In the genomic region with DNA sequence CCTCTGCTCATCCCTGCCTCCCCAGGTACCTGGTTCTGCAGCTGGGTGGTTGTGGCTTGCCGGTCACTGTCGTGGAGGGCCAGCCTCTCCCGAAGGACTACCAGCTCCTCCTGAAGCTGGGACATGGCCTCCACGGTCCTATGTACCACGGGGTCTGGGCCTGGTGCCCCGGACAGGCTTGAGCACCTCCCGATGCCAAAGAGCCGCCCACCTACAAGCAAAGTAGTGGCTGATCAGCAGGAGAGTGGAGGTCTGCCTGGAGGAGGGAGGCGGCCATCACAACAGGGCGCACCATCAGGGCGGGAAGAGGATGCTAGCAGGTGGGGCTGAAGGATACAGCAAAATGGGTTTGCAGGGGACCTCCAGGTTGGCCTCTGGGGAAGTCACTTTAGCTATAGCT, we compare ENCODE assay signal across 21 mouse cellular contexts. TPM values are rescaled to one million over a fixed set of nuclear protein-coding genes. Genes with fewer than 3 reads are reported as not detected.
A peak's percentile ranks its signal among the peaks of the same experiment; 100 is the strongest.
DNase-seq lines count a peak whose midpoint lies in the region; ATAC-seq lines count a peak whose summit lies in the region.
"Had no signal": no experiment of that assay in that cellular context is flagged by ENCODE, and none has a peak within 500 bp of the region (broad histone marks: within the 10 kb centered on the region; RNA-seq: fewer than 3 reads in every experiment).

No protein-coding gene starts in this region.

- peaks cover 32% of the 10 kb centered on the region for H3K36me3 ChIP-seq in heart, embryonic 10.5 days
- peaks cover 20% of the 10 kb centered on the region for H3K36me3 ChIP-seq in kidney, embryonic 16.5 days (ENCODE audit: insufficient read depth, low read length)
- H3K36me3 ChIP-seq in kidney, embryonic 14.5 days (ENCODE audit: control insufficient read depth, insufficient read depth, low read length) = peaks cover 4% of the 10 kb centered on the region
- H3K36me3 ChIP-seq in midbrain, embryonic 10.5 days = no peaks in the 10 kb centered on the region
- H3K36me3 ChIP-seq in midbrain, embryonic 13.5 days = no peaks in the 10 kb centered on the region
- H3K36me3 ChIP-seq: G1E had no signal

- intact Hi-C loops in heart, postnatal 10 days (cut with DNase I) = no loop called here

- H3K4me2 ChIP-seq in kidney, embryonic 16.5 days (replicated peaks; ENCODE audit: low read depth, low read length) = no peak overlapping the region
- no peak overlapping the region for H3K4me2 ChIP-seq in kidney, embryonic 14.5 days (replicated peaks; ENCODE audit: low read depth, low read length)
- no peak overlapping the region for H3K4me2 ChIP-seq in midbrain, embryonic 13.5 days (replicated peaks)

- no peaks in the 10 kb centered on the region for H3K27me3 ChIP-seq in heart, embryonic 10.5 days (ENCODE audit: insufficient read depth, poor library complexity, severe bottlenecking)
- H3K27me3 ChIP-seq in kidney, embryonic 16.5 days (ENCODE audit: insufficient read depth, low read length) = no peaks in the 10 kb centered on the region
- no peaks in the 10 kb centered on the region for H3K27me3 ChIP-seq in kidney, embryonic 14.5 days (ENCODE audit: control insufficient read depth, insufficient read depth, low read length)
- H3K27me3 ChIP-seq in midbrain, embryonic 10.5 days (ENCODE audit: low read depth, poor library complexity, severe bottlenecking) = no peaks in the 10 kb centered on the region
- H3K27me3 ChIP-seq in midbrain, embryonic 13.5 days = no peaks in the 10 kb centered on the region
- H3K27me3 ChIP-seq: CH12.LX, Patski had no signal

- no peak overlapping the region for H3K9ac ChIP-seq in kidney, embryonic 16.5 days (replicated peaks; ENCODE audit: low read length)
- no peak overlapping the region for H3K9ac ChIP-seq in kidney, embryonic 14.5 days (ENCODE audit: low read depth, low read length)
- H3K9ac ChIP-seq in midbrain, embryonic 13.5 days (replicated peaks) = no peak overlapping the region

- 0 out of 2 replicates have a peak, but pooled peaks have one; percentile 24 for ATAC-seq in kidney, embryonic 16.5 days (ENCODE audit: low FRiP score, low TSS enrichment)
- no peak for ATAC-seq in kidney, embryonic 14.5 days (ENCODE audit: low FRiP score, low TSS enrichment)
- no peak for ATAC-seq in midbrain, embryonic 13.5 days
- ATAC-seq: activated CD4-positive, CD25-positive, alpha-beta regulatory T cell, adult 4 months; CD4-positive, CD25-positive, alpha-beta regulatory T cell, adult 4 months had no signal

- DNase-seq in heart, embryonic 10.5 days (ENCODE audit: low spot score) = peak; percentile 66
- no peak for DNase-seq in heart, postnatal 10 days
- DNase-seq in midbrain, embryonic 10.5 days (ENCODE audit: low spot score) = no peak
- DNase-seq: adrenal gland, adult 2 months; adrenal gland, adult 8-10 months; adrenal gland, postnatal 10 days; adrenal gland, postnatal 14 days; adrenal gland, postnatal 25 days; adrenal gland, postnatal 36 days; B cell, adult 2 months; cerebellum, adult 11 months; cerebellum, adult 11-12 months; cerebellum, adult 18-20 months had no signal

- H3K4me3 ChIP-seq in heart, embryonic 10.5 days = no peak overlapping the region
- no peak overlapping the region for H3K4me3 ChIP-seq in kidney, embryonic 16.5 days (ENCODE audit: low read length)
- H3K4me3 ChIP-seq in kidney, embryonic 14.5 days (ENCODE audit: low read length) = no peak overlapping the region
- H3K4me3 ChIP-seq in midbrain, embryonic 10.5 days = no peak overlapping the region
- no peak overlapping the region for H3K4me3 ChIP-seq in midbrain, embryonic 13.5 days (replicated peaks)

- no peaks in the 10 kb centered on the region for H3K9me3 ChIP-seq in heart, embryonic 10.5 days
- H3K9me3 ChIP-seq in kidney, embryonic 16.5 days (ENCODE audit: low read length) = no peaks in the 10 kb centered on the region
- H3K9me3 ChIP-seq in kidney, embryonic 14.5 days (ENCODE audit: control insufficient read depth, low read length) = no peaks in the 10 kb centered on the region
- no peaks in the 10 kb centered on the region for H3K9me3 ChIP-seq in midbrain, embryonic 10.5 days (replicated peaks)
- no peaks in the 10 kb centered on the region for H3K9me3 ChIP-seq in midbrain, embryonic 13.5 days
- H3K9me3 ChIP-seq: G1E had no signal

- no peak overlapping the region for H3K27ac ChIP-seq in heart, embryonic 10.5 days
- no peak overlapping the region for H3K27ac ChIP-seq in kidney, embryonic 16.5 days (ENCODE audit: low read length)
- H3K27ac ChIP-seq in kidney, embryonic 14.5 days (ENCODE audit: low read depth, low read length) = no peak overlapping the region
- H3K27ac ChIP-seq in midbrain, embryonic 10.5 days (replicated peaks) = 0 out of 2 replicates have a peak overlapping the region, but pooled peaks have one; percentile 23
- no peak overlapping the region for H3K27ac ChIP-seq in midbrain, embryonic 13.5 days

- 81% methylated on average over 11 of the region's 11 CpGs for WGBS in heart, embryonic 10.5 days
- WGBS in kidney, embryonic 16.5 days = 86% methylated on average over 11 of the region's 11 CpGs
- WGBS in kidney, embryonic 14.5 days = 89% methylated on average over 11 of the region's 11 CpGs
- WGBS in midbrain, embryonic 10.5 days = 90% methylated on average over 11 of the region's 11 CpGs
- 91% methylated on average over 11 of the region's 11 CpGs for WGBS in midbrain, embryonic 13.5 days

- peaks cover 26% of the 10 kb centered on the region for H3K4me1 ChIP-seq in heart, embryonic 10.5 days
- peaks cover 16% of the 10 kb centered on the region for H3K4me1 ChIP-seq in kidney, embryonic 16.5 days (ENCODE audit: insufficient read depth, low read length)
- peaks cover 9% of the 10 kb centered on the region; the same call in 1 of the 2 replicates for H3K4me1 ChIP-seq in kidney, embryonic 14.5 days (ENCODE audit: control insufficient read depth, insufficient read depth, low read length)
- H3K4me1 ChIP-seq in midbrain, embryonic 10.5 days = peaks cover 15% of the 10 kb centered on the region
- peaks cover 8% of the 10 kb centered on the region; the same call in 1 of the 2 replicates for H3K4me1 ChIP-seq in midbrain, embryonic 13.5 days (replicated peaks)

RNA-seq across cellular contexts. Expression of a gene that starts 45.5 kb away (rescaled TPM):
- 25.8 and 29.8 TPM in 2 replicates for polyA plus RNA-seq in heart, embryonic 10.5 days (2016; fragmentation: Nextera tagmentation; extraction: Ambion mirVana)
- total RNA-seq in heart, postnatal 10 days (2021) = 1 to 10 TPM; 9.3 TPM
- 29.5 and 33.2 TPM in 2 replicates for polyA plus RNA-seq in kidney, embryonic 16.5 days (2015; fragmentation: Nextera tagmentation; extraction: Ambion mirVana)
- polyA plus RNA-seq in kidney, embryonic 14.5 days (2014; fragmentation: Nextera tagmentation; extraction: Ambion mirVana) = 18.2 and 32.4 TPM in 2 replicates
- polyA plus RNA-seq in midbrain, embryonic 10.5 days (2016; fragmentation: Nextera tagmentation; extraction: Ambion mirVana) = 32.0 and 34.2 TPM in 2 replicates
- polyA plus RNA-seq in midbrain, embryonic 13.5 days (2015; fragmentation: Nextera tagmentation; extraction: Ambion mirVana) = 38.8 and 39.7 TPM in 2 replicates
